Mouse (Mus musculus): ENCODE results near the gene Pepd. TPM values are rescaled to one million over a fixed set of nuclear protein-coding genes. Genes with fewer than 3 reads are reported as not detected.

Gene Pepd
- total and polyA plus RNA-seq, 3 experiments = 29.7 to 48.0 TPM; not detected in 1

GRCm38 (mm10) chr7:35021365-35021764, 109.2 kb downstream of the Pepd start:
- no peaks in the 10 kb centered on the region for H3K4me1 ChIP-seq (ENCODE audit: control insufficient read depth in 1 of 2, insufficient read depth in 2 of 2, low read length in 2 of 2)
- TF ChIP-seq POLR2A (IDR thresholded peaks at IDR 0.05; ENCODE audit: control insufficient read depth in 1 of 2, insufficient read depth in 1 of 2, low read depth in 1 of 2, low read length in 2 of 2, poor library complexity in 1 of 2) = no peak
- TF ChIP-seq MYB (IDR thresholded peaks at IDR 0.05; ENCODE audit: low read depth, low read length) = no peak
- TF ChIP-seq NELFE (IDR thresholded peaks at IDR 0.05; ENCODE audit: low read depth, low read length) = no peak
- TF ChIP-seq CHD1 (IDR thresholded peaks at IDR 0.05; ENCODE audit: low read depth, low read length) = no peak
- no peak for TF ChIP-seq EP300 (IDR thresholded peaks at IDR 0.05; ENCODE audit: low read depth in 1 of 2, low read length in 2 of 2)
- no peak for TF ChIP-seq CTCF (IDR thresholded peaks at IDR 0.05 in 2 of 3, conservative IDR thresholded peaks at IDR 0.05 in 1 of 3; ENCODE audit: control insufficient read depth in 1 of 3, insufficient read depth in 1 of 3, low read depth in 2 of 3, low read length in 3 of 3, poor library complexity in 1 of 3, severe bottlenecking in 1 of 3)
- H3K36me3 ChIP-seq (ENCODE audit: control insufficient read depth in 1 of 2, insufficient read depth in 2 of 2, low read length in 2 of 2) = no peaks in the 10 kb centered on the region

GRCm38 (mm10) chr7:35023251-35023650, 111.1 kb downstream of the Pepd start:
- no peaks in the 10 kb centered on the region for H3K9me3 ChIP-seq (replicated peaks; ENCODE audit: insufficient read depth, low read length)
- TF ChIP-seq CTCF (IDR thresholded peaks at IDR 0.05 in 2 of 3, conservative IDR thresholded peaks at IDR 0.05 in 1 of 3; ENCODE audit: control insufficient read depth in 1 of 3, insufficient read depth in 1 of 3, low read depth in 2 of 3, low read length in 3 of 3, poor library complexity in 1 of 3, severe bottlenecking in 1 of 3) = 0 out of 6 replicates have a peak, but pooled peaks of 1 of the 3 experiments have one; percentile 5
- TF ChIP-seq USF1 (IDR thresholded peaks at IDR 0.05; ENCODE audit: low read depth, low read length) = no peak
- no peak for TF ChIP-seq ZMIZ1 (IDR thresholded peaks at IDR 0.05; ENCODE audit: low read depth, low read length)
- no peak for TF ChIP-seq MAZ (IDR thresholded peaks at IDR 0.05; ENCODE audit: low read depth, low read length)
- no peak overlapping the region for H3K9ac ChIP-seq (ENCODE audit: control insufficient read depth, low read depth, low read length, poor library complexity, severe bottlenecking)
- no peaks in the 10 kb centered on the region for H3K4me1 ChIP-seq (ENCODE audit: control insufficient read depth in 1 of 2, insufficient read depth in 2 of 2, low read length in 2 of 2)
- H3K27ac ChIP-seq (ENCODE audit: control insufficient read depth, low read depth, low read length) = no peak overlapping the region
- no peak for DNase-seq (ENCODE audit: low read depth, low spot score)
- no peaks in the 10 kb centered on the region for H3K27me3 ChIP-seq (ENCODE audit: control insufficient read depth in 1 of 2, insufficient read depth in 2 of 2, low read length in 2 of 2)
- H3K4me3 ChIP-seq (ENCODE audit: control insufficient read depth in 1 of 2, insufficient read depth in 1 of 2, low read depth in 2 of 2, low read length in 2 of 2) = no peak overlapping the region
- no peaks in the 10 kb centered on the region for H3K79me2 ChIP-seq (ENCODE audit: control insufficient read depth, insufficient read depth, low read length, poor library complexity)
- H3K36me3 ChIP-seq (ENCODE audit: control insufficient read depth in 1 of 2, insufficient read depth in 2 of 2, low read length in 2 of 2) = no peaks in the 10 kb centered on the region

More at GRCm38 (mm10) chr7:35021365-35021764, 109.2 kb downstream of the Pepd start:
- DNase-seq (ENCODE audit: low read depth, low spot score) = no peak
- H3K27ac ChIP-seq (ENCODE audit: control insufficient read depth, low read depth, low read length) = no peak overlapping the region
- H3K79me2 ChIP-seq (ENCODE audit: control insufficient read depth, insufficient read depth, low read length, poor library complexity) = no peaks in the 10 kb centered on the region
- H3K4me3 ChIP-seq (ENCODE audit: control insufficient read depth in 1 of 2, insufficient read depth in 1 of 2, low read depth in 2 of 2, low read length in 2 of 2) = no peak overlapping the region
- H3K9ac ChIP-seq (ENCODE audit: control insufficient read depth, low read depth, low read length, poor library complexity, severe bottlenecking) = no peak overlapping the region
- no peaks in the 10 kb centered on the region for H3K9me3 ChIP-seq (replicated peaks; ENCODE audit: insufficient read depth, low read length)
- no peaks in the 10 kb centered on the region for H3K27me3 ChIP-seq (ENCODE audit: control insufficient read depth in 1 of 2, insufficient read depth in 2 of 2, low read length in 2 of 2)

GRCm38 (mm10) chr7:35024426-35024825, 112.2 kb downstream of the Pepd start:
- TF ChIP-seq MYC (IDR thresholded peaks at IDR 0.05; ENCODE audit: low read depth, low read length) (no peak), TCF12 (IDR thresholded peaks at IDR 0.05; ENCODE audit: low read depth, low read length) (no peak), ZNF384 (IDR thresholded peaks at IDR 0.05; ENCODE audit: low read depth, low read length) (no peak), MAZ (IDR thresholded peaks at IDR 0.05; ENCODE audit: low read depth, low read length) (no peak), NELFE (IDR thresholded peaks at IDR 0.05; ENCODE audit: low read depth, low read length) (no peak), CHD1 (IDR thresholded peaks at IDR 0.05; ENCODE audit: low read depth, low read length) (no peak), POLR2A (IDR thresholded peaks at IDR 0.05; ENCODE audit: control insufficient read depth in 1 of 2, insufficient read depth in 1 of 2, low read depth in 1 of 2, low read length in 2 of 2, poor library complexity in 1 of 2) (no peak), ZKSCAN1 (IDR thresholded peaks at IDR 0.05; ENCODE audit: low read depth, low read length) (no peak), MAX (IDR thresholded peaks at IDR 0.05; ENCODE audit: low read length) (no peak), MXI1 (IDR thresholded peaks at IDR 0.05; ENCODE audit: low read depth, low read length) (no peak), HCFC1 (IDR thresholded peaks at IDR 0.05; ENCODE audit: low read depth, low read length) (no peak), ZMIZ1 (IDR thresholded peaks at IDR 0.05; ENCODE audit: low read depth, low read length) (no peak), ETS1 (IDR thresholded peaks at IDR 0.05; ENCODE audit: low read depth, low read length) (no peak), MYB (IDR thresholded peaks at IDR 0.05; ENCODE audit: low read depth, low read length) (no peak), EP300 (IDR thresholded peaks at IDR 0.05; ENCODE audit: low read depth in 1 of 2, low read length in 2 of 2) (no peak), BHLHE40 (IDR thresholded peaks at IDR 0.05; ENCODE audit: borderline replicate concordance, low read depth, low read length) (no peak)
- no peaks in the 10 kb centered on the region for H3K4me1 ChIP-seq (ENCODE audit: control insufficient read depth in 1 of 2, insufficient read depth in 2 of 2, low read length in 2 of 2)
- no peaks in the 10 kb centered on the region for H3K79me2 ChIP-seq (ENCODE audit: control insufficient read depth, insufficient read depth, low read length, poor library complexity)
- H3K27me3 ChIP-seq (ENCODE audit: control insufficient read depth in 1 of 2, insufficient read depth in 2 of 2, low read length in 2 of 2) = no peaks in the 10 kb centered on the region
- H3K27ac ChIP-seq (ENCODE audit: control insufficient read depth, low read depth, low read length) = no peak overlapping the region
- no peaks in the 10 kb centered on the region for H3K36me3 ChIP-seq (ENCODE audit: control insufficient read depth in 1 of 2, insufficient read depth in 2 of 2, low read length in 2 of 2)
- H3K9me3 ChIP-seq (replicated peaks; ENCODE audit: insufficient read depth, low read length) = no peaks in the 10 kb centered on the region
- no peak for DNase-seq (ENCODE audit: low read depth, low spot score)
- no peak overlapping the region for H3K9ac ChIP-seq (ENCODE audit: control insufficient read depth, low read depth, low read length, poor library complexity, severe bottlenecking)
- no peak overlapping the region for H3K4me3 ChIP-seq (ENCODE audit: control insufficient read depth in 1 of 2, insufficient read depth in 1 of 2, low read depth in 2 of 2, low read length in 2 of 2)

All from MEL (cell line).